Mouse (Mus musculus) lung, embryonic 14.5 days (tissue): ENCODE measurements around the gene Lmtk2. TPM values are rescaled to one million over a fixed set of nuclear protein-coding genes. Genes with fewer than 3 reads are reported as not detected.

Experiments
- ATAC-seq: fragments of 200-750 bp; cut with Nextera tagmentation; 2 replicates; pipeline ENCODE4 v1.8.0; 2017; ENCODE audit warnings: mild to moderate bottlenecking, moderate TSS enrichment, moderate library complexity; ENCODE audit not compliant: insufficient read depth
- DNase-seq: peaks from one replicate; pipeline ENCODE4 v3.0.0-alpha.2; 2015
- H3K27ac ChIP-seq: fragments of 300-500 bp; sonication (generic); 2 replicates; pipeline ENCODE4 v1.5.1; 2014; ENCODE audit warnings: low read depth, mild to moderate bottlenecking, moderate library complexity
- H3K27me3 ChIP-seq: fragments of 300-500 bp; sonication (generic); 2 replicates; pipeline ENCODE4 v1.6.1; 2014; ENCODE audit warnings: low read length, control low read depth; ENCODE audit not compliant: insufficient read depth
- H3K36me3 ChIP-seq: fragments of 300-500 bp; sonication (generic); 2 replicates; pipeline ENCODE4 v1.6.1; 2014; ENCODE audit warnings: control low read depth; ENCODE audit not compliant: insufficient read depth
- H3K4me1 ChIP-seq: fragments of 300-500 bp; sonication (generic); 2 replicates; pipeline ENCODE4 v1.6.1; 2014; ENCODE audit warnings: antibody characterized with exemption, control low read depth; ENCODE audit not compliant: insufficient read depth
- H3K4me2 ChIP-seq: fragments of 300-500 bp; sonication (generic); 2 replicates; pipeline ENCODE4 v1.6.1; 2014; ENCODE audit warnings: mild to moderate bottlenecking
- H3K4me3 ChIP-seq: fragments of 300-500 bp; sonication (generic); 2 replicates; pipeline ENCODE4 v1.5.1; 2014; ENCODE audit warnings: low read depth, low read length
- H3K9ac ChIP-seq: fragments of 300-500 bp; sonication (generic); 2 replicates; pipeline ENCODE4 v1.6.1; 2014
- H3K9me3 ChIP-seq: fragments of 300-500 bp; sonication (generic); 2 replicates; pipeline ENCODE4 v1.6.1; 2016; ENCODE audit warnings: low read depth, low read length, control low read depth
- CTCF ChIP-seq: IDR thresholded peaks from 2 replicates; pipeline ENCODE4 v1.5.1; 2016; ENCODE audit warnings: antibody characterized with exemption, low read depth
- WGBS: fragments of 180-500 bp; shearing (Covaris S2); extraction: QIAGEN DNeasy Blood & Tissue Kit; methylation state at CpG from one replicate; pipeline ENCODE4 v1.1.7; 2014; 5-methylcytosine and 5-hydroxymethylcytosine counted together
- polyA plus RNA-seq: library from polyadenylated mRNA; unstranded; fragments of >200 nt; fragmentation: Nextera tagmentation; extraction: Ambion mirVana; gene quantifications from 2 replicates; pipeline ENCODE4 v1.2.1, GENCODE M21; 2014

The Lmtk2 gene
- polyA plus RNA-seq, 1 experiment from 2014 or later = 5.3 TPM

DNA sequence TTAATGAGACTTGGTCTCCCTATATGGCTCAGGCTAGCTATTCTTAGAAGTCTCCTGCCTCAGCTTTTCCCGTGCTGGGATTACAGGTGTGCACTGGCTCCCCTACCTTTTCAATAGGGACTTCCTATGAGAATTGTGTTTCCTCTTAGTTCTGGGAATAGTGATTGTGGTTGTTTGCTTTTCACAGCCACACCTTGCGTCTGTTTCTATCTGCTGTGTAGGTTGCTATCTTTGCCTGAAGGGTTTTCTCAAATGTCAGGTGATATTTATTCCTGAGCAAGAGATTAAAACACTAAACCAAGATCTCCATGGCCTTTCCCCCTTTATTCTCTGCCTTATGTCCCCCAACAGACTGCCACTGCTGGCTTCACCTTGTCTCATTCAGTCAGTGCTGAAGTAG, 19.1 kb downstream of the Lmtk2 start:
- no peaks in the 10 kb centered on the region for H3K36me3 ChIP-seq
- DNase-seq (no peak), ATAC-seq (no peak)
- no peak overlapping the region for H3K9ac ChIP-seq
- no peaks in the 10 kb centered on the region for H3K9me3 ChIP-seq
- H3K27ac ChIP-seq = no peak overlapping the region
- H3K27me3 ChIP-seq = no peaks in the 10 kb centered on the region
- TF ChIP-seq CTCF = no peak
- no peaks in the 10 kb centered on the region for H3K4me1 ChIP-seq
- no peak overlapping the region for H3K4me3 ChIP-seq
- H3K4me2 ChIP-seq = no peak overlapping the region
- 78% methylated on average over 2 of the region's 2 CpGs for WGBS

DNA sequence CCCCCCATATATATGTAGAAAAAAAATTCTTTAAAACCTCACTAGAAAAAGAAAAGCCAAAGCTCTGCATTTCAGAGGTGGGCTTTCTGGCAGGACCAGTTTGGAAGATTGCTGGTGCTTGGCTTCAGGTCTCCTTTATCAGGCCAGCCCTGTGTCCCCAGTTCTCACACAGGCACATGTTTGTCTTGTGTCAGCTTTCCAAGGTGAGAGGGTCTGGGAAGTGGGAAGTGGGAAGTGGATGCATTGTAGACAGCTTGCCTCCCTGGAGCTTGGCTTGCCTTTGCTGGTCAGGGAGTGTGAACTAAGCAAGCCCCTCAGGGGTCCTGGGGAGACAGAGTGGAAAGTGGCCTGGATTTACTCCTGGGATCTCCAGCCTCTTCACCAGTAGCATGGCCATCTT, 21.3 kb downstream of the Lmtk2 start:
- TF ChIP-seq CTCF = no peak
- H3K9ac ChIP-seq = no peak overlapping the region
- H3K4me3 ChIP-seq = no peak overlapping the region
- DNase-seq (peak; percentile 34), ATAC-seq (peak; percentile 52; the same call in 1 of the 2 replicates)
- H3K27me3 ChIP-seq = no peaks in the 10 kb centered on the region
- H3K4me2 ChIP-seq = no peak overlapping the region
- H3K9me3 ChIP-seq = no peaks in the 10 kb centered on the region
- peak overlapping the region; percentile 51 for H3K27ac ChIP-seq
- H3K36me3 ChIP-seq = no peaks in the 10 kb centered on the region
- H3K4me1 ChIP-seq = no peaks in the 10 kb centered on the region

DNA sequence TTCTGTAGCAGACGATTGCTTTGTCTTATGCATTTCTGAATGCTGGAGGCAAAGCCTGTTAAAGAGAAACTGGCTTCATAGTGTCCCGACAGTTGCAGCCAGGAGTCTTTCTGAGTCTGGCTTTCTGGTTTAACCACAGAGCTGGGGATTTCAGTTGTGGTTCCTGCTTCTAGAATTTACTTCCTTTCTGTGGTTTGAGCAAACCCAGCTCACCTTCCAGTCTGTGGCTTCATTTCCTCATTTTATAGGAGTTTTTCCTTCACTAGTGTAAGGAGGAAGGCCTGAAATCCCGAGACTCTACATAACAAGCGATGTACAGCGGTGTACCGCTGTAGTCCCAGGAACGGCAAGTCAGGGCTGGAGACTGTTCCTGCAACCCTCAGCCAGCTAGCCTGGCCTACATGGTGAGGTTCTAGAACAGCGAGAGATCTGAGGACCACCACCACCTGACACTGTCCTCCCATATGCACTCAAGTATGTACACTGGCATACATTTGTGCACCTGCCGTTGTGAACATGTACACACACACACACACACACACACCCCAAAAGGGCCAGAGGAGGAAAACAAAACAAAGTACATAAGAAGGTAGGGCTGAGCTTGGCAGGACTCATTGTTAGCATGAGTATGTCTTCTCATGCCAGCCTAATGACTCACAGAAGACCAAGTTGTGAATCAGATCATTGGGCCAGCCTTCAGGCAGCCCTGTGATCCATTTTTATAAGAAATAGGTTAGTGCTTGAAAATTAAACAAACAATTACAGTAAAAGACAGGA, 25.9 kb downstream of the Lmtk2 start:
- no peaks in the 10 kb centered on the region for H3K4me1 ChIP-seq
- no peak overlapping the region for H3K4me3 ChIP-seq
- H3K9ac ChIP-seq = no peak overlapping the region
- ATAC-seq = no peak
- no peaks in the 10 kb centered on the region for H3K9me3 ChIP-seq
- 82% methylated on average over 9 of the region's 9 CpGs for WGBS
- no peaks in the 10 kb centered on the region for H3K27me3 ChIP-seq
- H3K36me3 ChIP-seq = 0 out of 2 replicates have a peak, but pooled peaks cover 11% of the 10 kb centered on the region
- no peak overlapping the region for H3K27ac ChIP-seq
- DNase-seq = no peak
- no peak overlapping the region for H3K4me2 ChIP-seq
- no peak for TF ChIP-seq CTCF

DNA sequence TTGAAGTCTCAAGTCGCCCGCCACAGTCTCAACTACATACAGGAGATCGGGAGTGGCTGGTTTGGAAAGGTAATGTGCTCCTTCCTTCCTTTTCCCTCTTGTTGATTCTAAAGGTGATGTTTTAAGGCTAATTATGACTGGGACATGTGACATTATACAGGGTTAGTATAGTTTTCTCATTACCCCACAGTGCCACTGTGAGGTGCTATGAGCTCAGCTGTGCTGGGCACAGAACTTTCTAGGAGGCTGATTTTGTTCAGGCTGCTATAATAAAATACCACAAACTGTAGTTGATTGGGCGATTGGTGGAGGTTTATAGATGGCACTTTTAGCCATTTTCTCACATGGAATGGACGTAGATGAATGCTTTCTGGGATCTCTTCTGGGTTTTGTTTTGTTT, 43.3 kb downstream of the Lmtk2 start:
- H3K4me3 ChIP-seq = no peak overlapping the region
- H3K9me3 ChIP-seq = no peaks in the 10 kb centered on the region
- no peaks in the 10 kb centered on the region for H3K27me3 ChIP-seq
- peaks cover 30% of the 10 kb centered on the region for H3K36me3 ChIP-seq
- no peaks in the 10 kb centered on the region for H3K4me1 ChIP-seq
- no peak for DNase-seq
- ATAC-seq = no peak
- H3K4me2 ChIP-seq = no peak overlapping the region
- 93% methylated on average over 5 of the region's 5 CpGs for WGBS
- H3K9ac ChIP-seq = no peak overlapping the region
- no peak overlapping the region for H3K27ac ChIP-seq
- no peak for TF ChIP-seq CTCF

DNA sequence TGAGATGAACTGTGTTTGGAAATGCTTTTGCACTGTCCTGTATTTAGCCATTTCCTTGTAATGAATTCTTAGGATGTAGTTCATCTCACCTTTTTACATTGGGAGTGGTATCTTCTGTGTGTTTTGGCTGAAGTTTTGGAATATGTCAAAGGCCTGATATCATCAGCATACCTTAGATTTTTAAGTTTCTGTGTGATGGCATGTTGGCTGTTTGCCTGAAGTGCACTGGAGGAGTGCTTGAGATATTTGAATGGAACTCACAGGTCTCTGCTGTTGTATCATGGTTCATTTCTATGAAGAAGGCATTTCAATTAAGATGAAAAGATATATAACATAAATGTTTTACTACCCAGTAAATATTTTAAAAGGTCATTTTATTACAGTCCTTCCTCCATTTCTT, 46.7 kb downstream of the Lmtk2 start:
- H3K36me3 ChIP-seq = peaks cover 42% of the 10 kb centered on the region
- DNase-seq = peak; percentile 42

DNA sequence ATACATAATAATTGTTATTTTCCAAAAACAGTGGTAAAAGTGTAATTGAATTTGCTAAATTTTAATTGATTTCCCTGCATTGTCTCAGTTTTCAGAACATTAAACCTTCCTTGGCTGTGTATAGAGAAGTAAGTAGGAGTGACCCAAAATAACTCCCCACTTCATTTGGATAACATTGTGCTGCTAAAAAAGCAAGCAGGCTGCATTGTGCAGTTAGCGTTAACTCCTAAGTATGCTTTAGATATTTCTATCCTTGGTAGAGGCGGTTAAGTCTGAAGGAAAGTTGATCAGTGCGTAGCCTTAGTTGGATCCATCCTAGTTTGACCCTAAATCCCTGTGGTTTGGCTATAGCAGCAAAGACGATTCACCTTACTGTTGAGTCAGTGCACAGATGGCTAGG, 49.3 kb downstream of the Lmtk2 start:
- Histone ChIP-seq H3K9me3 (no peaks in the 10 kb centered on the region), H3K27me3 (no peaks in the 10 kb centered on the region), H3K4me2 (no peak overlapping the region), H3K4me3 (no peak overlapping the region), H3K36me3 (peaks cover 48% of the 10 kb centered on the region), H3K4me1 (no peaks in the 10 kb centered on the region), H3K9ac (no peak overlapping the region), H3K27ac (no peak overlapping the region)
- no peak for TF ChIP-seq CTCF
- DNase-seq (no peak), ATAC-seq (no peak)
- WGBS = 89% methylated on average over 4 of the region's 4 CpGs

More for the DNA sequence above, 46.7 kb downstream of the Lmtk2 start:
- H3K27me3 ChIP-seq = no peaks in the 10 kb centered on the region
- no peak overlapping the region for H3K27ac ChIP-seq
- no peak for TF ChIP-seq CTCF
- no peak overlapping the region for H3K4me2 ChIP-seq
- H3K9ac ChIP-seq = no peak overlapping the region
- H3K4me3 ChIP-seq = no peak overlapping the region
- ATAC-seq = no peak
- H3K4me1 ChIP-seq = no peaks in the 10 kb centered on the region
- no peaks in the 10 kb centered on the region for H3K9me3 ChIP-seq

DNA sequence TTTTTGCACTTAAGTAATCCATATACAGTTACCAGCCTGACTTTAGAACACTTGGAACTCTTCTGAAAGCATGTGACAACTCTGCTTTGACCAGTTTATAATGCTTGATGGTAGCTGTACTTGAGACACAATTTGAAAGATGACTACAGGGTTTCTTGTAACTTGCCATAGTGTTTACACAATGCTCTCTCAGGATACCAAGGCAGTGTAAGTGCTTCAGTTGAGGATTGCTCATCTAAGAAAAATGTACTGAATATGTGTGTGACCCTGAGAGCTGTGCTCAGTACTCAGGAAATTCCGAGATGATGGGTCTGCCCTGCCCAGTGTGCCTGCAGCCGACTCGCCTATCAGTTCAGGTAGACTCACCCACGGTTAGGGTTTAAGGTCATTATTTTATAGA, 51.0 kb downstream of the Lmtk2 start:
- no peak overlapping the region for H3K9ac ChIP-seq
- H3K27ac ChIP-seq = peak overlapping the region; percentile 42; the same call in 1 of the 2 replicates
- H3K4me3 ChIP-seq = no peak overlapping the region
- DNase-seq (no peak), ATAC-seq (peak; percentile 35; the same call in 1 of the 2 replicates)
- WGBS = 63% methylated on average over 4 of the region's 4 CpGs
- no peaks in the 10 kb centered on the region for H3K27me3 ChIP-seq
- no peaks in the 10 kb centered on the region for H3K4me1 ChIP-seq
- no peak for TF ChIP-seq CTCF
- no peaks in the 10 kb centered on the region for H3K9me3 ChIP-seq
- H3K36me3 ChIP-seq = peaks cover 35% of the 10 kb centered on the region
- no peak overlapping the region for H3K4me2 ChIP-seq
